Mouse (Mus musculus) megakaryocyte, embryonic 14.5 days (primary cell): ENCODE results near the gene Gm36210. TPM values are rescaled to one million over a fixed set of nuclear protein-coding genes. Genes with fewer than 3 reads are reported as not detected.

Source experiments
- H3K27me3 ChIP-seq: replicated peaks from 2 replicates; pipeline ENCODE3; 2012; ENCODE audit warnings: inconsistent platforms
- H3K36me3 ChIP-seq: replicated peaks from 2 replicates; pipeline ENCODE3; 2012; ENCODE audit warnings: low read length, inconsistent platforms, mixed read lengths
- H3K4me1 ChIP-seq: 2 replicates; pipeline ENCODE4 v1.6.1; 2012; ENCODE audit warnings: inconsistent platforms
- H3K4me3 ChIP-seq: replicated peaks from 2 replicates; pipeline ENCODE3; 2012; ENCODE audit warnings: moderate library complexity, mild to moderate bottlenecking, inconsistent platforms
- H3K9me3 ChIP-seq: 2 replicates; pipeline ENCODE4 v1.6.1; 2012; ENCODE audit warnings: inconsistent platforms
- FLI1 ChIP-seq: IDR thresholded peaks from 2 replicates; pipeline ENCODE4 v1.6.1; 2012; ENCODE audit warnings: low read length, inconsistent platforms, mixed read lengths
- GATA1 ChIP-seq: IDR thresholded peaks from 3 replicates; pipeline ENCODE4 v1.6.1; 2012; ENCODE audit warnings: mixed read lengths, low read length, inconsistent platforms, borderline replicate concordance
- polyA plus RNA-seq: library from polyadenylated mRNA; stranded (reverse); fragments of >175 nt; gene quantifications from 2 replicates; pipeline ENCODE4 v1.2.3, GENCODE M21; 2012; ENCODE audit warnings: low replicate concordance; ENCODE audit not compliant: insufficient read depth

Gene Gm36210
- polyA plus RNA-seq, 1 experiment: not detected

GRCm38 (mm10) chr7:4918681-4919080 is 12.4 kb upstream of the Gm36210 start:
- no peak for TF ChIP-seq FLI1
- TF ChIP-seq GATA1: no peak
- Histone ChIP-seq H3K36me3 (peaks cover 51% of the 10 kb centered on the region), H3K4me3 (no peak overlapping the region), H3K4me1 (peaks cover 68% of the 10 kb centered on the region), H3K9me3 (peaks cover 5% of the 10 kb centered on the region; the same call in 1 of the 2 replicates), H3K27me3 (peaks cover 14% of the 10 kb centered on the region)

- peaks cover 56% of the 10 kb centered on the region for H3K4me1 ChIP-seq
- peaks cover 51% of the 10 kb centered on the region for H3K36me3 ChIP-seq
- no peak for TF ChIP-seq FLI1
- TF ChIP-seq GATA1: no peak
- no peak overlapping the region for H3K4me3 ChIP-seq
- H3K9me3 ChIP-seq: peaks cover 5% of the 10 kb centered on the region; the same call in 1 of the 2 replicates
- peaks cover 2% of the 10 kb centered on the region for H3K27me3 ChIP-seq
Measured at GRCm38 (mm10) chr7:4917494-4917893, 11.2 kb upstream of the Gm36210 start.

GRCm38 (mm10) chr7:4915669-4916416 is 9.5 kb upstream of the Gm36210 start:
- TF ChIP-seq GATA1 (no peak), FLI1 (no peak)
- Histone ChIP-seq H3K36me3 (peaks cover 43% of the 10 kb centered on the region), H3K4me3 (peak overlapping the region; percentile 99), H3K9me3 (peaks cover 5% of the 10 kb centered on the region; the same call in 1 of the 2 replicates), H3K4me1 (peaks cover 42% of the 10 kb centered on the region), H3K27me3 (no peaks in the 10 kb centered on the region)

GRCm38 (mm10) chr7:4915007-4915665 is 8.8 kb upstream of the Gm36210 start, which contains the start of gene Zfp628:
Gene Zfp628 (plus strand): TSS chr7:4915217.
- Histone ChIP-seq H3K36me3 (peaks cover 36% of the 10 kb centered on the region), H3K4me3 (peak within 1 kb of the TSS; percentile 99), H3K27me3 (peaks cover 4% of the 10 kb centered on the region), H3K9me3 (peaks cover 2% of the 10 kb centered on the region; the same call in 1 of the 2 replicates), H3K4me1 (peaks cover 34% of the 10 kb centered on the region)
- no peak for TF ChIP-seq GATA1
- no peak for TF ChIP-seq FLI1

- H3K4me1 ChIP-seq: peaks cover 23% of the 10 kb centered on the region
- H3K9me3 ChIP-seq: no peaks in the 10 kb centered on the region
- H3K36me3 ChIP-seq: peaks cover 7% of the 10 kb centered on the region
- TF ChIP-seq GATA1 (no peak), FLI1 (no peak)
- H3K27me3 ChIP-seq: peaks cover 12% of the 10 kb centered on the region
- H3K4me3 ChIP-seq: no peak overlapping the region
Measured at GRCm38 (mm10) chr7:4912248-4912647, 5.9 kb upstream of the Gm36210 start.

GRCm38 (mm10) chr7:4911561-4911960 is 5.2 kb upstream of the Gm36210 start:
- H3K4me3 ChIP-seq: no peak overlapping the region
- no peaks in the 10 kb centered on the region for H3K9me3 ChIP-seq
- peaks cover under 1% of the 10 kb centered on the region for H3K36me3 ChIP-seq
- peaks cover 17% of the 10 kb centered on the region for H3K27me3 ChIP-seq
- TF ChIP-seq GATA1: no peak
- no peak for TF ChIP-seq FLI1
- peaks cover 16% of the 10 kb centered on the region for H3K4me1 ChIP-seq

GRCm38 (mm10) chr7:4902404-4902803 is 3.9 kb downstream of the Gm36210 start:
- Histone ChIP-seq H3K4me1 (peaks cover 7% of the 10 kb centered on the region; the same call in 1 of the 2 replicates), H3K4me3 (no peak overlapping the region), H3K27me3 (peaks cover 35% of the 10 kb centered on the region), H3K36me3 (no peaks in the 10 kb centered on the region), H3K9me3 (peaks cover 4% of the 10 kb centered on the region)
- no peak for TF ChIP-seq FLI1
- TF ChIP-seq GATA1: no peak

GRCm38 (mm10) chr7:4901171-4901570 is 5.1 kb downstream of the Gm36210 start:
- TF ChIP-seq FLI1 (no peak), GATA1 (no peak)
- Histone ChIP-seq H3K27me3 (peaks cover 26% of the 10 kb centered on the region), H3K36me3 (no peaks in the 10 kb centered on the region), H3K4me1 (peaks cover 7% of the 10 kb centered on the region; the same call in 1 of the 2 replicates), H3K9me3 (peaks cover 4% of the 10 kb centered on the region), H3K4me3 (no peak overlapping the region)

- Histone ChIP-seq H3K4me1 (peaks cover 7% of the 10 kb centered on the region; the same call in 1 of the 2 replicates), H3K27me3 (peaks cover 23% of the 10 kb centered on the region), H3K36me3 (no peaks in the 10 kb centered on the region), H3K4me3 (no peak overlapping the region), H3K9me3 (peaks cover 4% of the 10 kb centered on the region)
- TF ChIP-seq FLI1 (no peak), GATA1 (no peak)
Measured at GRCm38 (mm10) chr7:4900523-4900851, 5.8 kb downstream of the Gm36210 start.
